Mouse (Mus musculus): Measurements from ENCODE around the gene Prr36.

Gene Prr36

GRCm38 (mm10) chr8:4201321-4201720, 15.9 kb downstream of the Prr36 start:
- DNase-seq (ENCODE audit: low spot score): no peak

- no peak for DNase-seq (ENCODE audit: low spot score)
Observed at GRCm38 (mm10) chr8:4193588-4193894, 23.7 kb downstream of the Prr36 start.

GRCm38 (mm10) chr8:4192807-4193587, 24.3 kb downstream of the Prr36 start:
- DNase-seq (ENCODE audit: low spot score): peak; percentile 69

GRCm38 (mm10) chr8:4192305-4192704, 25.0 kb downstream of the Prr36 start:
- DNase-seq (ENCODE audit: low spot score): no peak

- DNase-seq (ENCODE audit: low spot score): peak; percentile 33
Observed at GRCm38 (mm10) chr8:4189031-4189722, 28.1 kb downstream of the Prr36 start.

- DNase-seq (ENCODE audit: low spot score): no peak
Observed at GRCm38 (mm10) chr8:4188605-4189004, 28.7 kb downstream of the Prr36 start.

- no peak for DNase-seq (ENCODE audit: low spot score)
Observed at GRCm38 (mm10) chr8:4186151-4186550, 31.1 kb downstream of the Prr36 start.

GRCm38 (mm10) chr8:4183409-4183808, 33.9 kb downstream of the Prr36 start:
- DNase-seq (ENCODE audit: low spot score): no peak

GRCm38 (mm10) chr8:4174018-4174417, 43.2 kb downstream of the Prr36 start:
- DNase-seq (ENCODE audit: low spot score): no peak

GRCm38 (mm10) chr8:4172486-4172885, 44.8 kb downstream of the Prr36 start:
- DNase-seq (ENCODE audit: low spot score): no peak

- no peak for DNase-seq (ENCODE audit: low spot score)
Observed at GRCm38 (mm10) chr8:4167918-4168317, 49.3 kb downstream of the Prr36 start.

GRCm38 (mm10) chr8:4166881-4167525, 50.3 kb downstream of the Prr36 start:
- DNase-seq (ENCODE audit: low spot score): no peak

- DNase-seq (ENCODE audit: low spot score): peak; percentile 94
Observed at GRCm38 (mm10) chr8:4165852-4166751, 51.2 kb downstream of the Prr36 start, which contains the start of gene Evi5l. Evi5l (plus strand) TSS chr8:4166567.

GRCm38 (mm10) chr8:4165176-4165851, 51.9 kb downstream of the Prr36 start:
- DNase-seq (ENCODE audit: low spot score): no peak

GRCm38 (mm10) chr8:4162786-4163185, 54.5 kb downstream of the Prr36 start:
- DNase-seq (ENCODE audit: low spot score): no peak
